Mouse (Mus musculus) ES-Bruce4 (cell line): ENCODE measurements around the gene H2-M5.

Experiments
- CTCF ChIP-seq: IDR thresholded peaks from one replicate; pipeline ENCODE4 v1.8.1; 2011; ENCODE audit warnings: low read depth, low read length
- EP300 ChIP-seq: IDR thresholded peaks from 2 replicates; pipeline ENCODE4 v1.6.1; 2011; ENCODE audit warnings: low read depth, low read length; ENCODE audit not compliant: insufficient read depth
- POLR2A ChIP-seq: IDR thresholded peaks from one replicate; pipeline ENCODE4 v1.8.1; 2011; ENCODE audit warnings: low read length; ENCODE audit not compliant: insufficient read depth

GRCm38 (mm10) chr17:36961125-36961524 lies 28.2 kb downstream of the H2-M5 start:
- TF ChIP-seq CTCF (no peak), POLR2A (no peak), EP300 (no peak)
